Mouse (Mus musculus): Measurements from ENCODE around the gene Tpbgl. TPM values are rescaled to one million over a fixed set of nuclear protein-coding genes. Genes with fewer than 3 reads are reported as not detected.
A peak's percentile ranks its signal among the peaks of the same experiment; 100 is the strongest.

Tpbgl gene
- total RNA-seq, 2 experiments from 2014 or later, result 4.7 to 5.1 TPM

- Histone ChIP-seq H3K4me3 (no peak overlapping the region), H3K27ac (no peak overlapping the region)
- peak; percentile 69 to 78 for DNase-seq (ENCODE audit: low spot score in 2 of 2)
- peak; percentile 92 for TF ChIP-seq CTCF (conservative IDR thresholded peaks at IDR 0.05)
These were observed 36.8 kb downstream of the Tpbgl start for GRCm38 (mm10) chr7:99590064-99590463.

- DNase-seq (ENCODE audit: low spot score in 2 of 2), result no peak
- no peak overlapping the region for H3K27ac ChIP-seq
- no peak overlapping the region for H3K4me3 ChIP-seq
- TF ChIP-seq CTCF (conservative IDR thresholded peaks at IDR 0.05), result no peak
These were observed 40.9 kb downstream of the Tpbgl start for GRCm38 (mm10) chr7:99585976-99586375.

DNA sequence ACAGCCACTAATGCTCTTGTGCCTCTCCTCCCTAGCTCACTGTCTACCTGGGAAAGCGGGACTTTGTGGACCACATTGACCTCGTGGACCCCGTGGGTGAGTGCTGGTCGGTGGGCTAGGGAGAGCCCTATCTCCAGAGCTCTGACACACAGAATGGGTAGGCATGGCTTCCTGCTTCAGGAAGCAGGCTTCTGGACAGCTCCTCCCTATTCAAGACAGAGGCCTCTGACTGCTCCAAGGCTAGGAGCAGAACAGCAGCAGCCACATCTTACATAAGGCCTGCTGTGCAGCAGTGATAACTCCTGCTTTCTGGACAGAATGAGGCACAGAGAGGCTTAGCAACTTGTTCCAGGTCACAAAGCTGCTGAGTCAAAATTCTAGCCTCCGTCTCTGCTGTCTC lies 43.3 kb downstream of the Tpbgl start:
- TF ChIP-seq CTCF (conservative IDR thresholded peaks at IDR 0.05), result no peak
- Histone ChIP-seq H3K27ac (no peak overlapping the region; the same call in 1 of the 2 replicates), H3K4me3 (no peak overlapping the region)
- DNase-seq (ENCODE audit: low spot score in 2 of 2), result no peak

GRCm38 (mm10) chr7:99582867-99583266 lies 44.0 kb downstream of the Tpbgl start:
- Histone ChIP-seq H3K27ac (no peak overlapping the region), H3K4me3 (no peak overlapping the region)
- TF ChIP-seq CTCF (conservative IDR thresholded peaks at IDR 0.05), result no peak
- DNase-seq (ENCODE audit: low spot score in 2 of 2), result no peak

GRCm38 (mm10) chr7:99582306-99582705 lies 44.6 kb downstream of the Tpbgl start:
- no peak for TF ChIP-seq CTCF (conservative IDR thresholded peaks at IDR 0.05)
- DNase-seq (ENCODE audit: low spot score in 2 of 2), result no peak
- no peak overlapping the region for H3K4me3 ChIP-seq
- no peak overlapping the region for H3K27ac ChIP-seq

DNA sequence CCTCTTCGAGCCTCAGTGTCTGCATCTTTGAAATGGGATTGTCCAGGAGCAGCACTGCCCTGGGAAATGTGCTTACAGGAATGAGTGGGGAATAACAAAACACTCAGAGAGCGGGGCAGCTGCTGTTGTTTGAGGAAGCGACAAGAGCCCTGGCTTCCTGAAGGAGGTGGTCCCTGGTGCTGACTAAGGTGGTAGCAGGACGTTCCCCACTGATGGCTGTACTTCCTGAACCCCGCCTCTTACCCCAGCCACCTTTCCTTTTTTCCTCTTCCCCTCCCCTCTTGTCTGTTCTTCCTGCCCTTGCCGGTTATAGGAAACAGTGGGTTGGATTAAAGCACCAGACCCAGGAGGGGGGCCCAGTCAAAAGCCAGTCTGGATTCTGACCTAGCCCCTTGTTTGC lies 46.7 kb downstream of the Tpbgl start:
- no peak for DNase-seq (ENCODE audit: low spot score in 2 of 2)
- Histone ChIP-seq H3K27ac (no peak overlapping the region), H3K4me3 (no peak overlapping the region)
- TF ChIP-seq CTCF (conservative IDR thresholded peaks at IDR 0.05), result no peak

DNA sequence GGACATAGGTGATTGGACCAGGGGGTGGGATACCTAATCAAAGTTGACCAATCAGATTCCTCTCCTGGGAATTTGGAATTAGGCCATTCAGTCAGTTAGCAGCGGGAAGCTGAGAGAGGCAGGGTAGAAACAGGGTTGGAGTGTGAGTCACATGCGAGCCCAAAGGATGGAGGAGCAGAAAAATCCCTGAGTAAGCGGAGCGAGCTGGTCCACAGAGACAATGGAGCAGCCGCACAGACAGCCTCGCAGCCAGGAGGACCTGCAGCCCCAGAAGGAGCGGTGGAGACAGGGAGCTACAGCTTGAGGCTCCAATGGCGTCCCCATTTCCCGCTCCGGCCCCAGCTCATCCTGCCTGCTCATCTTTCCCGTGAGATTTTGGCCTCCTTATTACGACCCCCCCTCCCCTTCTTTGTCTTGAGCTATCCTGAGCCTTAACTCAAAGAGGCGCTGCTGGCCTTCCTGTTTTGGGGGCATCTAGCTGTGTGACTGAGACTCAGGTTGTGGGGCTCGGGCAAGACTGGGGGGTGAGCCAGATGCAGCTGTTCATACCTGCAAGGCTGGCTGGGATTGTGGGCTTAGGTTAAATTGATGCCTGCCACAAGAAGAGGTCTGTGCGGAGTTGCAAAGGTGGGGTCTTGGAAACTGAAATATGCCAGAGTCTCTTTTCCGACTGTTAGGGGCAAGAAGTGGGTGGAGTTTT lies 47.3 kb downstream of the Tpbgl start:
- Histone ChIP-seq H3K4me3 (peak overlapping the region; percentile 4; the same call in 1 of the 2 replicates), H3K27ac (peak overlapping the region; percentile 73; the same call in 1 of the 2 replicates)
- peak; percentile 35 to 50 for DNase-seq (ENCODE audit: low spot score in 2 of 2)
- TF ChIP-seq CTCF (conservative IDR thresholded peaks at IDR 0.05), result no peak

DNA sequence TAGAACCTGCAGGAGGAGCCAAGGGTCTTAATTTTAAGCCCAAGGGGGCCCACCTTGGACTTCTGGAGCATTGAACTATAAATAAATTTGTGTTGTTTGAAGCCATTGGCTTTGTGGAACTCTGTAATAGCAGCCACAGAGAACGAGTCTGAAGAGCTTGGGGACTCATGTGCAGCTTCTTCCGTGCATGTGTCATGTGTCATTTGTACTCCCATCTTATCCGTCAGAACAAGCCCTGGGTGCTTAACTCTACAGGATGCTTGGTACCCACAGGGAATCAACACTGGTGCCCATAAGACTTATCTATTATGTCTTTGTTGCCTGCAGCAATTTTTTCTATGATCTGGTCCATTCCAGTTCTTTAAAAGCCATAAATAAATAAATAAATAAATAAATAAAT lies 48.7 kb downstream of the Tpbgl start:
- no peak for DNase-seq (ENCODE audit: low spot score in 2 of 2)
- no peak overlapping the region for H3K27ac ChIP-seq
- no peak for TF ChIP-seq CTCF (conservative IDR thresholded peaks at IDR 0.05)
- H3K4me3 ChIP-seq, result no peak overlapping the region

Other genes with a start within 250 kb of the Tpbgl start
- gene Gdpd5, start 245.7 kb downstream of the Tpbgl start, total RNA-seq (2021), result 10 to 100 TPM; 20.8 to 24.3 TPM
- gene Klhl35, start 161.1 kb downstream of the Tpbgl start, total RNA-seq (2021), result 1 to 10 TPM; 2.0 to 2.8 TPM
- 100 to 1,000 TPM; 278 to 289 TPM for gene Rps3, start 143.4 kb downstream of the Tpbgl start, total RNA-seq (2021)
- gene Arrb1, start 91.6 kb downstream of the Tpbgl start, total RNA-seq (2021), result 100 to 1,000 TPM; 143 to 148 TPM
- 10 to 100 TPM; 11.7 to 13.4 TPM for gene Slco2b1, start 84.2 kb upstream of the Tpbgl start, total RNA-seq (2021)
- gene Olfr520, start 103.2 kb upstream of the Tpbgl start, total RNA-seq (2021), result not detected
- not detected for gene Olfr521, start 136.4 kb upstream of the Tpbgl start, total RNA-seq (2021)
- gene Neu3, start 201.3 kb upstream of the Tpbgl start, total RNA-seq (2021), result 1 to 10 TPM; 3.3 to 3.6 TPM
- 1 to 10 TPM; 1.2 to 1.4 TPM for gene Xrra1, start 232.0 kb upstream of the Tpbgl start, total RNA-seq (2021)
- 10 to 100 TPM; 94.6 to 99.4 TPM for gene Spcs2, start 236.4 kb upstream of the Tpbgl start, total RNA-seq (2021)